Mouse (Mus musculus): ENCODE data around the gene Slc10a1. TPM values are rescaled to one million over a fixed set of nuclear protein-coding genes. Genes with fewer than 3 reads are reported as not detected.

Gene Slc10a1
- total and polyA plus RNA-seq, 3 experiments, result 0.13 to 0.20 TPM; not detected in 1

GRCm38 (mm10) chr12:80970181-80970705, 1.7 kb upstream of the Slc10a1 start:
- no peaks in the 10 kb centered on the region for H3K4me1 ChIP-seq (ENCODE audit: control insufficient read depth in 1 of 2, insufficient read depth in 2 of 2)
- H3K79me2 ChIP-seq (replicated peaks; ENCODE audit: control insufficient read depth, extremely low read depth, insufficient read depth, poor library complexity, severe bottlenecking), result no peaks in the 10 kb centered on the region
- H3K36me3 ChIP-seq (replicated peaks in 1 of 2; ENCODE audit: control insufficient read depth in 1 of 2, insufficient read depth in 1 of 2, low read length in 1 of 2), result peaks cover 0 to 4% of the 10 kb centered on the region in 2 experiments
- dilution Hi-C loops (cut with MboI; ENCODE audit: extremely low pct_ligation_motif_present, extremely low pct_unique_long_range_greater_than_20kb, low sequenced_read_pairs), result no loop called here
- no peak overlapping the region for H3K4me2 ChIP-seq (ENCODE audit: insufficient read depth, low read depth, poor library complexity, severe bottlenecking)
- peaks cover 4% of the 10 kb centered on the region for H3K9me3 ChIP-seq (replicated peaks; ENCODE audit: low read length)
- TF ChIP-seq SIN3A (IDR thresholded peaks at IDR 0.05; ENCODE audit: low read length) (no peak), CTCF (conservative IDR thresholded peaks at IDR 0.05 in 1 of 2, IDR thresholded peaks at IDR 0.05 in 1 of 2; ENCODE audit: low read depth in 2 of 2, low read length in 2 of 2) (no peak), ZMIZ1 (IDR thresholded peaks at IDR 0.05; ENCODE audit: low read depth, low read length) (no peak), TBP (conservative IDR thresholded peaks at IDR 0.05; ENCODE audit: low read depth, low read length) (no peak), PAX5 (IDR thresholded peaks at IDR 0.05; ENCODE audit: low read length) (no peak), HCFC1 (IDR thresholded peaks at IDR 0.05; ENCODE audit: low read depth, low read length) (no peak), KAT2A (IDR thresholded peaks at IDR 0.05; ENCODE audit: insufficient replicate concordance, low read length) (no peak), ETS1 (conservative IDR thresholded peaks at IDR 0.05; ENCODE audit: low read depth, low read length) (no peak), POLR2A (IDR thresholded peaks at IDR 0.05; ENCODE audit: low read depth, low read length) (no peak), GABPA (IDR thresholded peaks at IDR 0.05; ENCODE audit: insufficient replicate concordance, low read depth, low read length) (no peak), E2F4 (IDR thresholded peaks at IDR 0.05; ENCODE audit: insufficient replicate concordance, low read depth, low read length) (no peak), MXI1 (IDR thresholded peaks at IDR 0.05; ENCODE audit: low read depth, low read length) (no peak), ELF1 (IDR thresholded peaks at IDR 0.05; ENCODE audit: low read depth, low read length) (no peak), RCOR1 (conservative IDR thresholded peaks at IDR 0.05; ENCODE audit: low read depth, low read length) (no peak), USF2 (conservative IDR thresholded peaks at IDR 0.05; ENCODE audit: low read depth, low read length) (no peak), JUN (IDR thresholded peaks at IDR 0.05; ENCODE audit: insufficient read depth, low read depth, low read length) (no peak)
- no peak for DNase-seq (ENCODE audit: extremely low read depth)
- H3K9ac ChIP-seq (ENCODE audit: insufficient read depth, low read depth), result no peak overlapping the region
- H3K4me3 ChIP-seq (replicated peaks in 1 of 3; ENCODE audit: low read depth in 2 of 3, low read length in 2 of 3, poor library complexity in 1 of 3), result no peak overlapping the region
- no peak overlapping the region for H3K27ac ChIP-seq (ENCODE audit: insufficient read depth, low read depth)
- in situ Hi-C loops (cut with MboI; ENCODE audit: low pct_ligation_motif_present, low pct_unique_long_range_greater_than_20kb, low sequenced_read_pairs), result no loop called here
- H3K27me3 ChIP-seq (replicated peaks), result no peaks in the 10 kb centered on the region

GRCm38 (mm10) chr12:80967918-80968317, 587 bp downstream of the Slc10a1 start:
- dilution Hi-C loops (cut with MboI; ENCODE audit: extremely low pct_ligation_motif_present, extremely low pct_unique_long_range_greater_than_20kb, low sequenced_read_pairs) (no loop called here), in situ Hi-C loops (cut with MboI; ENCODE audit: low pct_ligation_motif_present, low pct_unique_long_range_greater_than_20kb, low sequenced_read_pairs) (no loop called here)
- TF ChIP-seq MAFK (IDR thresholded peaks at IDR 0.05; ENCODE audit: insufficient replicate concordance, low read length) (no peak), E2F4 (IDR thresholded peaks at IDR 0.05; ENCODE audit: insufficient replicate concordance, low read depth, low read length) (no peak), RAD21 (IDR thresholded peaks at IDR 0.05; ENCODE audit: low read depth, low read length) (no peak), MEF2A (IDR thresholded peaks at IDR 0.05; ENCODE audit: borderline replicate concordance, low read depth, low read length) (no peak), IRF4 (IDR thresholded peaks at IDR 0.05; ENCODE audit: low read depth, low read length) (no peak), NELFE (IDR thresholded peaks at IDR 0.05; ENCODE audit: low read depth, low read length) (no peak), CTCF (conservative IDR thresholded peaks at IDR 0.05 in 1 of 2, IDR thresholded peaks at IDR 0.05 in 1 of 2; ENCODE audit: low read depth in 2 of 2, low read length in 2 of 2) (no peak), ZNF384 (IDR thresholded peaks at IDR 0.05; ENCODE audit: low read depth, low read length) (no peak)
- no peak overlapping the region for H3K4me2 ChIP-seq (ENCODE audit: insufficient read depth, low read depth, poor library complexity, severe bottlenecking)
- peaks cover 4% of the 10 kb centered on the region for H3K9me3 ChIP-seq (replicated peaks; ENCODE audit: low read length)
- no peak for DNase-seq (ENCODE audit: extremely low read depth)
- H3K4me1 ChIP-seq (ENCODE audit: control insufficient read depth in 1 of 2, insufficient read depth in 2 of 2), result no peaks in the 10 kb centered on the region
- no peak overlapping the region for H3K4me3 ChIP-seq (replicated peaks in 1 of 3; ENCODE audit: low read depth in 2 of 3, low read length in 2 of 3, poor library complexity in 1 of 3)
- H3K9ac ChIP-seq (ENCODE audit: insufficient read depth, low read depth), result no peak overlapping the region
- H3K36me3 ChIP-seq (replicated peaks in 1 of 2; ENCODE audit: control insufficient read depth in 1 of 2, insufficient read depth in 1 of 2, low read length in 1 of 2), result peaks cover 0 to 4% of the 10 kb centered on the region in 2 experiments
- H3K27me3 ChIP-seq (replicated peaks), result no peaks in the 10 kb centered on the region
- no peaks in the 10 kb centered on the region for H3K79me2 ChIP-seq (replicated peaks; ENCODE audit: control insufficient read depth, extremely low read depth, insufficient read depth, poor library complexity, severe bottlenecking)
- no peak overlapping the region for H3K27ac ChIP-seq (ENCODE audit: insufficient read depth, low read depth)
